Mouse (Mus musculus): ENCODE results near the gene Pou2f1.

GRCm38 (mm10) chr1:165822031-165822430 lies 180.4 kb downstream of the Pou2f1 start:
- no peak for TF ChIP-seq EP300 (IDR thresholded peaks at IDR 0.05; ENCODE audit: low read depth)
- no peak for TF ChIP-seq CTCF (IDR thresholded peaks at IDR 0.05; ENCODE audit: low read depth)

Measured in liver, postnatal 0 days (tissue).